Mouse (Mus musculus) B cell, adult (primary cell): ENCODE results near the gene Fez2. TPM values are rescaled to one million over a fixed set of nuclear protein-coding genes. Genes with fewer than 3 reads are reported as not detected.

Source experiments
- total RNA-seq: library from RNA; stranded (reverse); gene quantifications from 4 replicates; pipeline ENCODE4 v1.2.4, GENCODE M21; 2023; ENCODE audit not compliant: inconsistent age

The Fez2 gene
- total RNA-seq, result 17.3 to 19.1 TPM (median 17.9 TPM) in 4 replicates

DNA sequence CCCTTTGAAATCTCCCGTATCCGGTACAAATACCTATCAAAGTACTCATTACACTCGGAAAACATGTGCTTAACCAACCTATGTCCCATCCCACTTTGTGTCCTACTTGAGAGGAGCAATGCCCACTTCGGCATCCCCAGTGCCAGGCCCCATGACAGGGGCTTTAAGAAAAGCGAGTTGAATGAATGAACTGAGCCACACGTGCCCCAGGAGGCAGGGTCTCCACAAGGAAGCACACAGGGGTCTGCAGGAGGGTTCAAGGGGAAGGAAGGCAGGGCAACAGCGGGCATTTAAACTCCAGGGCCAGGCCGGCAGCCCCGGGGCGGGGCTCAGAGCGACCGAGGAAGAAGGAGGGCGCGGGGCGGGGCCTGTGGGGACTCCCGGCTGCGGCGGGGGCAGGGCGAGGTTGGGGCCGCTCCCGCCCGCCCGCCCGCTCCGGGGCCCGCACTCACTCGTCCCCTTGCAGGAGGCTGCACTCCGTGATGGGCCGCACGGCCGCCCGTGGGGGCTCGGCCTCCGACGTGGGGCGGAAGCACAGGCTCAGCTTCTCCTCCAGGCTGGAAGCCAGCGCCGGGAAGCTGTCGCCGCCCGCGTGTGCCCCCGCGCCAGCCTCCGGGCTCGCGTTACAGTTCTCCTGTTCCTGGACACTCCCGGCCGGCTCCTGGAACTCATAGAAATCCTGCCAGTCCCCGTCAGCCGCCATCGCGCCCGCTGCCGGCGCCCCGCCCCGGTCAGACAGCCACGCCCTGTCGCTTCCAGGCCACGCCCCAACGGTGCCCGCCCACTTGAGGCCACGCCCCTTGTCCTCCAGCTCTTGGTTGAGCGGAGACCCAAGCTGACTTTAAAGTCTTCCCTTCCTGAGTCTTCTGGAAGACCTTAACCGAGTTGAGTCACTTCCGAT is at the start of gene Fez2:
Gene Fez2, minus strand, starts transcription at position 772 of the 901 bp plus-strand sequence.

Other genes starting within 250 kb of the Fez2 start
- 18.3 to 24.8 TPM (median 22.2 TPM) in 4 replicates for gene Crim1, start 217.9 kb downstream of the Fez2 start, total RNA-seq
- not detected in 4 replicates for gene Vit, start 89.9 kb upstream of the Fez2 start, total RNA-seq